Mouse (Mus musculus): ENCODE results near the gene Rln3. TPM values are rescaled to one million over a fixed set of nuclear protein-coding genes. Genes with fewer than 3 reads are reported as not detected.

Rln3 gene
- polyA plus RNA-seq, 1 experiment from 2014 or later = not detected

DNA sequence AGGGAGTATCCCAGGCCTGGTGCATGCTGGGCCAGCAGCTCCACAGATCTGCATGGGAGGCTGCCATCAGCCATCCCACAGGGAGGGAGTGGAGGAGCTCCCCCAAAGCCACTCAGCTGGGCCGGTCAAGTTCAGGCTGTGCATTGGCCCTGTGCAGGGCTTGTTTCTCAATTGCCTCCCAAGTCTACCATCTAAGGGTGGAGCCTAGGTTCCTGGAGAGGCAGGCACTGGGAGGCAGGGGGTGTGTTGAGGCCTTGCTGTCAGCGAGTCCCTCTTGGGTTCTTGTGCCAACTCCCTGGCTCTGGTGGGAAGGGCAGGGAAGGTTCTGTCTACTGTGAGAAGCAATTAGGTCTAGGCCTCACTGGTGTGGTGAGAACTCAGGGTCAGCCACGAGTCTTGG, 27.1 kb upstream of the Rln3 start:
- no peak overlapping the region for H3K4me2 ChIP-seq (replicated peaks; ENCODE audit: low read depth)
- no peak overlapping the region for H3K27ac ChIP-seq (ENCODE audit: low read depth, low read length)
- no peak overlapping the region for H3K4me3 ChIP-seq (ENCODE audit: low read depth, low read length)
- peaks cover 16% of the 10 kb centered on the region; the same call in 1 of the 2 replicates for H3K36me3 ChIP-seq (ENCODE audit: control insufficient read depth, insufficient read depth)
- no peak for ATAC-seq
- TF ChIP-seq CTCF (IDR thresholded peaks at IDR 0.05; ENCODE audit: low read depth) = no peak
- H3K9me3 ChIP-seq (ENCODE audit: control insufficient read depth) = no peaks in the 10 kb centered on the region
- no peaks in the 10 kb centered on the region; the same call in none of the 2 replicates for H3K4me1 ChIP-seq (replicated peaks; ENCODE audit: control insufficient read depth, insufficient read depth, low read length)
- H3K27me3 ChIP-seq (replicated peaks; ENCODE audit: control insufficient read depth, insufficient read depth, low read length) = no peaks in the 10 kb centered on the region
- WGBS = 66% methylated on average over 3 of the region's 3 CpGs
- H3K9ac ChIP-seq (ENCODE audit: low read depth, low read length) = no peak overlapping the region

DNA sequence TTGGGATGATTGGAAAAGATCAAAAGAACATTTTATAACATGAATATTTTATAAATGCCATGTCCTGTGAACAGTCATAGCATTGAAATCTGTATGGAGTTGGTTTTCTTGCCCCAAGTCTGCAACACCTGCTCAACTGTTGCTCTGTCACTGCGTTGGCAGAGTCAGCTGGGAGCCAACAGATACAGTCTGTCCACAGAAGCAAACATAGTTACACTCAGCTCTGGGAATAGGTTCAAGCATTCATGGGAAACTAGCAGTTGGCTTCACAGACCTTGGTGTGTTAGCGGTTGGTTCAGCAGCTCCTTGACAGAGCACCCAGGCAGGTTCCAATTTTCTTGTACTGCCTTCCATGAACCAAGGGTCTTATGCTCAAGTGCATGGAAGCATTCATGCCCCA, 25.9 kb upstream of the Rln3 start:
- H3K9ac ChIP-seq (ENCODE audit: low read depth, low read length) = no peak overlapping the region
- H3K4me3 ChIP-seq (ENCODE audit: low read depth, low read length) = no peak overlapping the region
- H3K9me3 ChIP-seq (ENCODE audit: control insufficient read depth) = no peaks in the 10 kb centered on the region
- no peak for TF ChIP-seq CTCF (IDR thresholded peaks at IDR 0.05; ENCODE audit: low read depth)
- H3K36me3 ChIP-seq (ENCODE audit: control insufficient read depth, insufficient read depth) = peaks cover 8% of the 10 kb centered on the region; the same call in 1 of the 2 replicates
- WGBS = 80% methylated on average over 2 of the region's 2 CpGs
- no peak overlapping the region for H3K27ac ChIP-seq (ENCODE audit: low read depth, low read length)
- no peaks in the 10 kb centered on the region for H3K27me3 ChIP-seq (replicated peaks; ENCODE audit: control insufficient read depth, insufficient read depth, low read length)
- no peaks in the 10 kb centered on the region; the same call in none of the 2 replicates for H3K4me1 ChIP-seq (replicated peaks; ENCODE audit: control insufficient read depth, insufficient read depth, low read length)
- H3K4me2 ChIP-seq (replicated peaks; ENCODE audit: low read depth) = no peak overlapping the region
- ATAC-seq = no peak

DNA sequence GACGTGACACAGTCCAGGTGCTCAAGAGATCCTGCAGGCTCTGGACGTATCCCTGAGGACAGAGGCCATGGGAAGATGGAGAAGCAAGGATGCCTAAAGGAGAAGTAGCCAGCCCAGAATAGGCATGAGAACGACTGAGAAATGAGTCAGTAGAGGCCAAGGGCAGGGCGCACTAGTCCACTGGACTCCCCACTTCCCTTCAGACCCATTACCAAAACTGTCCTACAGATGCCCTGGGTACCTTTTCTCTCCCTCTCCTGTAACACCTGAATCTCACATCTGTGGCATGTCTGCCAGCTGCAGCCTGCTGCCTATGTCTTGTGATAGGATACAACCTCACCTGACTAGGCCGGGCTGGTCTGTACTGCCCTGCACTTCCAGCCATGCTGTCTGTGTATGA, 25.4 kb upstream of the Rln3 start:
- Histone ChIP-seq H3K9me3 (ENCODE audit: control insufficient read depth) (no peaks in the 10 kb centered on the region), H3K4me3 (ENCODE audit: low read depth, low read length) (no peak overlapping the region), H3K4me1 (replicated peaks; ENCODE audit: control insufficient read depth, insufficient read depth, low read length) (no peaks in the 10 kb centered on the region; the same call in none of the 2 replicates), H3K9ac (ENCODE audit: low read depth, low read length) (no peak overlapping the region), H3K36me3 (ENCODE audit: control insufficient read depth, insufficient read depth) (peaks cover 3% of the 10 kb centered on the region; the same call in 1 of the 2 replicates), H3K27ac (ENCODE audit: low read depth, low read length) (no peak overlapping the region), H3K4me2 (replicated peaks; ENCODE audit: low read depth) (no peak overlapping the region), H3K27me3 (replicated peaks; ENCODE audit: control insufficient read depth, insufficient read depth, low read length) (no peaks in the 10 kb centered on the region)
- 81% methylated on average over 5 of the region's 5 CpGs for WGBS
- no peak for TF ChIP-seq CTCF (IDR thresholded peaks at IDR 0.05; ENCODE audit: low read depth)
- ATAC-seq = no peak

- H3K27ac ChIP-seq (ENCODE audit: low read depth, low read length) = peak overlapping the region; percentile 62
- H3K4me2 ChIP-seq (replicated peaks; ENCODE audit: low read depth) = no peak overlapping the region
- 68% methylated on average over 2 of the region's 2 CpGs for WGBS
- 0 out of 2 replicates have a peak, but pooled peaks cover 3% of the 10 kb centered on the region for H3K36me3 ChIP-seq (ENCODE audit: control insufficient read depth, insufficient read depth)
- H3K4me1 ChIP-seq (replicated peaks; ENCODE audit: control insufficient read depth, insufficient read depth, low read length) = no peaks in the 10 kb centered on the region; the same call in none of the 2 replicates
- no peak overlapping the region for H3K9ac ChIP-seq (ENCODE audit: low read depth, low read length)
- no peak for TF ChIP-seq CTCF (IDR thresholded peaks at IDR 0.05; ENCODE audit: low read depth)
- H3K27me3 ChIP-seq (replicated peaks; ENCODE audit: control insufficient read depth, insufficient read depth, low read length) = no peaks in the 10 kb centered on the region
- no peak for ATAC-seq
- no peak overlapping the region for H3K4me3 ChIP-seq (ENCODE audit: low read depth, low read length)
- no peaks in the 10 kb centered on the region for H3K9me3 ChIP-seq (ENCODE audit: control insufficient read depth)
Measured at GRCm38 (mm10) chr8:84069750-84070149, 24.9 kb upstream of the Rln3 start.

GRCm38 (mm10) chr8:84069169-84069568, 24.4 kb upstream of the Rln3 start:
- 10% methylated on average over 1 of the region's 1 CpGs for WGBS
- Histone ChIP-seq H3K27ac (ENCODE audit: low read depth, low read length) (peak overlapping the region; percentile 62), H3K4me2 (replicated peaks; ENCODE audit: low read depth) (peak overlapping the region; percentile 24; the same call in 1 of the 2 replicates), H3K4me1 (replicated peaks; ENCODE audit: control insufficient read depth, insufficient read depth, low read length) (no peaks in the 10 kb centered on the region; the same call in none of the 2 replicates), H3K4me3 (ENCODE audit: low read depth, low read length) (no peak overlapping the region), H3K27me3 (replicated peaks; ENCODE audit: control insufficient read depth, insufficient read depth, low read length) (no peaks in the 10 kb centered on the region), H3K36me3 (ENCODE audit: control insufficient read depth, insufficient read depth) (0 out of 2 replicates have a peak, but pooled peaks cover 3% of the 10 kb centered on the region), H3K9ac (ENCODE audit: low read depth, low read length) (no peak overlapping the region), H3K9me3 (ENCODE audit: control insufficient read depth) (no peaks in the 10 kb centered on the region)
- TF ChIP-seq CTCF (IDR thresholded peaks at IDR 0.05; ENCODE audit: low read depth) = no peak
- ATAC-seq = no peak

GRCm38 (mm10) chr8:84068316-84069035, 23.7 kb upstream of the Rln3 start:
- ATAC-seq = no peak
- 48% methylated on average over 12 of the region's 12 CpGs for WGBS
- no peaks in the 10 kb centered on the region for H3K9me3 ChIP-seq (ENCODE audit: control insufficient read depth)
- H3K27me3 ChIP-seq (replicated peaks; ENCODE audit: control insufficient read depth, insufficient read depth, low read length) = no peaks in the 10 kb centered on the region
- H3K9ac ChIP-seq (ENCODE audit: low read depth, low read length) = no peak overlapping the region
- 0 out of 2 replicates have a peak, but pooled peaks cover 3% of the 10 kb centered on the region for H3K36me3 ChIP-seq (ENCODE audit: control insufficient read depth, insufficient read depth)
- no peak for TF ChIP-seq CTCF (IDR thresholded peaks at IDR 0.05; ENCODE audit: low read depth)
- H3K4me3 ChIP-seq (ENCODE audit: low read depth, low read length) = no peak overlapping the region
- peak overlapping the region; percentile 79; the same call in 1 of the 2 replicates for H3K4me2 ChIP-seq (replicated peaks; ENCODE audit: low read depth)
- H3K4me1 ChIP-seq (replicated peaks; ENCODE audit: control insufficient read depth, insufficient read depth, low read length) = no peaks in the 10 kb centered on the region; the same call in none of the 2 replicates
- peak overlapping the region; percentile 62; the same call in 1 of the 2 replicates for H3K27ac ChIP-seq (ENCODE audit: low read depth, low read length)

All from intestine, postnatal 0 days (tissue).